Comparison of ENCODE assay signal across 8 mouse cellular contexts in the genomic region with DNA sequence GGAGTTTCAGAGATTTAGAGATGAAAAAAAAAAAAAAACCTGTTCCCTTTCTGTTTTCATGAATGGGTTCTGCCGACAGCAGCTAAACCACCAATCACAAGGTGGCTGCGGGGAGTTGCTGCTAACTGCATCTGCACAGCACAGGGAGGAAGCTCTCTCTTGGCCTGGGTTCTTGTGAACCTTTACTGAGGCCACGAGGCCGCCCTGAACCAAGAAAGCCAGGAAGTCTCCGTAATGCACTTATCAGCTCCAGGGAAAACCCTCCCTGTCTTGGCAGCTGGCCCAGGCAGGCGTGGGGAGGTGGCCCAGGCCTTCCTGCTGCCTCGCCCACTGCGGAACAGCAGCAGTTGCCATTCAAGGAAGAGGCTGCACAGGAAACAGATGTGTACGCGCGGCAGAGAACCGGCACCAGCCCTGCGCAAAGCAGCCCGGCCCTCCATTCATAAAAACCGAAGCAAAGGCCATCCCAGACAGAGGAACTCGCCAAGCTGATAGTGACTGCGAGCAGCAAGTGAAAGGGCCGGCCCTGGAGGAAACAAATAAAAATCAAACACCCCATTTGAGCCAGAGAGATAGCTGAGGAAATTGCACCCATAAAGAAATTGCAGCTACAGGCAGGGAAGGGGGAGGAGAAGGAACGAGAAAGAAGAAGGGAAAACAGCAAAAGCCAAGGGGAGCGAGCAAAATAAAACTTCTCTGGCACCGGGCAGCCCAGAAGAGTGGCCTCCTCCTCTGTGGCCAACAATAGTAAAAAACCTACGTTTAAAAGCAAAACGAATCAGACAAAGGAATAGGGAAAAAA.
DNase-seq lines count a peak whose midpoint lies in the region; ATAC-seq and TF ChIP-seq lines count a peak whose summit lies in the region.

No protein-coding gene starts in this region.

- H3K4me3 ChIP-seq in forebrain, embryonic 11.5 days (ENCODE audit: low read depth, low read length) = no peak overlapping the region
- peak overlapping the region; percentile 34 for H3K4me3 ChIP-seq in heart, embryonic 15.5 days
- peak overlapping the region; percentile 23 for H3K4me3 ChIP-seq in liver, embryonic 16.5 days (ENCODE audit: low read depth, low read length)
- no peak overlapping the region for H3K4me3 ChIP-seq in neural tube, embryonic 11.5 days (ENCODE audit: low read depth, low read length)
- H3K4me3 ChIP-seq in stomach, postnatal 0 days (ENCODE audit: low read depth, low read length) = peak overlapping the region; percentile 12; the same call in 1 of the 2 replicates

- TF ChIP-seq EP300 in stomach, postnatal 0 days (optimal IDR thresholded peaks at IDR 0.05) = peak; percentile 42

- peaks cover 7% of the 10 kb centered on the region for H3K4me1 ChIP-seq in forebrain, embryonic 11.5 days (replicated peaks; ENCODE audit: control insufficient read depth, insufficient read depth, low read length)
- H3K4me1 ChIP-seq in heart, embryonic 15.5 days (replicated peaks) = peaks cover 40% of the 10 kb centered on the region
- peaks cover 17% of the 10 kb centered on the region for H3K4me1 ChIP-seq in liver, embryonic 16.5 days (ENCODE audit: control insufficient read depth, low read depth, low read length)
- H3K4me1 ChIP-seq in neural tube, embryonic 11.5 days (ENCODE audit: control insufficient read depth, insufficient read depth, low read length) = peaks cover 15% of the 10 kb centered on the region
- H3K4me1 ChIP-seq in stomach, postnatal 0 days (replicated peaks; ENCODE audit: control insufficient read depth, insufficient read depth) = peaks cover 5% of the 10 kb centered on the region; the same call in 1 of the 2 replicates

- no peaks in the 10 kb centered on the region for H3K27me3 ChIP-seq in forebrain, embryonic 11.5 days (ENCODE audit: control insufficient read depth, insufficient read depth, low read length)
- peaks cover 39% of the 10 kb centered on the region for H3K27me3 ChIP-seq in heart, embryonic 15.5 days
- no peaks in the 10 kb centered on the region for H3K27me3 ChIP-seq in liver, embryonic 16.5 days (ENCODE audit: control insufficient read depth, insufficient read depth, low read depth, low read length)
- no peaks in the 10 kb centered on the region for H3K27me3 ChIP-seq in neural tube, embryonic 11.5 days (ENCODE audit: control insufficient read depth, insufficient read depth, low read length)
- no peaks in the 10 kb centered on the region for H3K27me3 ChIP-seq in stomach, postnatal 0 days (ENCODE audit: control insufficient read depth, insufficient read depth, low read length)

- no peaks in the 10 kb centered on the region for H3K9me3 ChIP-seq in forebrain, embryonic 11.5 days (ENCODE audit: control insufficient read depth, low read length)
- no peaks in the 10 kb centered on the region for H3K9me3 ChIP-seq in heart, embryonic 15.5 days (replicated peaks)
- H3K9me3 ChIP-seq in liver, embryonic 16.5 days (replicated peaks; ENCODE audit: control insufficient read depth, low read length) = no peaks in the 10 kb centered on the region
- no peaks in the 10 kb centered on the region for H3K9me3 ChIP-seq in neural tube, embryonic 11.5 days (ENCODE audit: control insufficient read depth, low read length)
- no peaks in the 10 kb centered on the region for H3K9me3 ChIP-seq in stomach, postnatal 0 days (ENCODE audit: control insufficient read depth, low read length)

- peak overlapping the region; percentile 26; the same call in 1 of the 2 replicates for H3K4me2 ChIP-seq in forebrain, embryonic 11.5 days (ENCODE audit: low read depth, low read length, severe bottlenecking)
- peak overlapping the region; percentile 65 for H3K4me2 ChIP-seq in heart, embryonic 15.5 days
- peak overlapping the region; percentile 38 for H3K4me2 ChIP-seq in liver, embryonic 16.5 days (ENCODE audit: low read depth, low read length)
- H3K4me2 ChIP-seq in neural tube, embryonic 11.5 days (ENCODE audit: low read depth) = peak overlapping the region; percentile 35
- H3K4me2 ChIP-seq in stomach, postnatal 0 days (replicated peaks; ENCODE audit: low read depth) = peak overlapping the region; percentile 47

- peak overlapping the region; percentile 16; the same call in 1 of the 2 replicates for H3K9ac ChIP-seq in forebrain, embryonic 11.5 days (ENCODE audit: low read length)
- peak overlapping the region; percentile 21; the same call in 1 of the 2 replicates for H3K9ac ChIP-seq in heart, embryonic 15.5 days
- H3K9ac ChIP-seq in liver, embryonic 16.5 days (ENCODE audit: low read depth, low read length) = peak overlapping the region; percentile 15; the same call in 1 of the 2 replicates
- peak overlapping the region; percentile 50 for H3K9ac ChIP-seq in neural tube, embryonic 11.5 days (ENCODE audit: low read length)
- 0 out of 2 replicates have a peak overlapping the region, but pooled peaks have one; percentile 24 for H3K9ac ChIP-seq in stomach, postnatal 0 days (ENCODE audit: low read length)

- 9% methylated on average over 23 of the region's 23 CpGs for WGBS in forebrain, embryonic 11.5 days
- WGBS in heart, embryonic 15.5 days = 3% methylated on average over 23 of the region's 23 CpGs
- WGBS in liver, embryonic 16.5 days (ENCODE audit: insufficient replicate concordance) = 2% methylated on average over 23 of the region's 23 CpGs
- WGBS in neural tube, embryonic 11.5 days = 2% methylated on average over 23 of the region's 23 CpGs
- 2% methylated on average over 23 of the region's 23 CpGs for WGBS in stomach, postnatal 0 days

- ATAC-seq in forebrain, embryonic 11.5 days (replicated peaks; ENCODE audit: low FRiP score) = peak; percentile 72
- ATAC-seq in heart, embryonic 15.5 days (replicated peaks; ENCODE audit: insufficient number of reproducible peaks, insufficient read depth, low FRiP score, low read depth) = peak; percentile 91
- ATAC-seq in liver, embryonic 16.5 days (ENCODE audit: low read depth) = peak; percentile 86
- peak; percentile 58 for ATAC-seq in neural tube, embryonic 11.5 days (ENCODE audit: insufficient read depth, low FRiP score, low TSS enrichment)
- ATAC-seq in stomach, postnatal 0 days (ENCODE audit: low FRiP score, low TSS enrichment) = peak; percentile 97

- H3K36me3 ChIP-seq in forebrain, embryonic 11.5 days (ENCODE audit: control insufficient read depth, insufficient read depth, low read length) = no peaks in the 10 kb centered on the region
- H3K36me3 ChIP-seq in heart, embryonic 15.5 days = no peaks in the 10 kb centered on the region
- H3K36me3 ChIP-seq in liver, embryonic 16.5 days (ENCODE audit: control insufficient read depth, insufficient read depth) = no peaks in the 10 kb centered on the region
- no peaks in the 10 kb centered on the region for H3K36me3 ChIP-seq in neural tube, embryonic 11.5 days (ENCODE audit: control insufficient read depth, insufficient read depth, low read length)
- no peaks in the 10 kb centered on the region for H3K36me3 ChIP-seq in stomach, postnatal 0 days (ENCODE audit: control insufficient read depth, insufficient read depth, low read length)

- peak; percentile 78 for DNase-seq in CD4-positive, CD25-positive, alpha-beta regulatory T cell, adult 2 months (ENCODE audit: low read depth, low spot score)
- DNase-seq in adrenal gland, postnatal 4 days (ENCODE audit: low spot score in 2 of 2) = peak; percentile 70 to 86
- DNase-seq in forebrain, embryonic 11.5 days (ENCODE audit: low spot score) = peak; percentile 82
- DNase-seq in kidney, postnatal 14 days = peak; percentile 95
- peak; percentile 81 for DNase-seq in neural tube, embryonic 11.5 days (ENCODE audit: low spot score)
- peak; percentile 100 for DNase-seq in stomach, postnatal 0 days (ENCODE audit: low spot score)

- H3K27ac ChIP-seq in forebrain, embryonic 11.5 days (ENCODE audit: low read depth, low read length) = peak overlapping the region; percentile 28; the same call in 1 of the 2 replicates
- H3K27ac ChIP-seq in heart, embryonic 15.5 days = peak overlapping the region; percentile 70
- H3K27ac ChIP-seq in liver, embryonic 16.5 days (ENCODE audit: low read length) = peak overlapping the region; percentile 5; the same call in 1 of the 2 replicates
- H3K27ac ChIP-seq in neural tube, embryonic 11.5 days (ENCODE audit: low read depth, low read length) = peak overlapping the region; percentile 53; the same call in 1 of the 2 replicates
- peak overlapping the region; percentile 77 for H3K27ac ChIP-seq in stomach, postnatal 0 days (replicated peaks)

- TF ChIP-seq CTCF in stomach, postnatal 0 days (IDR thresholded peaks at IDR 0.05; ENCODE audit: low read depth) = no peak

Comparison
In these comparisons a context has a peak if more than half of its experiments do, and no peak if none do; other contexts are left out.
1. H3K27ac ChIP-seq: peak in every context shown above with its lines; median percentile 77 in stomach, postnatal 0 days; 70 in heart, embryonic 15.5 days; 53 in neural tube, embryonic 11.5 days; 28 in forebrain, embryonic 11.5 days; 5 in liver, embryonic 16.5 days.
2. H3K4me3 ChIP-seq: peak in heart, embryonic 15.5 days (single experiment), liver, embryonic 16.5 days (single experiment) and stomach, postnatal 0 days (single experiment); none in forebrain, embryonic 11.5 days (single experiment) and neural tube, embryonic 11.5 days (single experiment).
3. Peak in every context shown above with its lines, with median percentiles within 50 percentile points of each other: DNase-seq, ATAC-seq, H3K4me2 ChIP-seq and H3K9ac ChIP-seq.